Mouse (Mus musculus) ES-Bruce4 (cell line): ENCODE measurements at regions not wholly inside any gene's neighbourhood (a gene's known extent, or its start where the extent isn't known, plus 50 kb on each side); places are given as distances from the start of the nearest gene placed in this dataset.
A peak's percentile ranks its signal among the peaks of the same experiment; 100 is the strongest.

Experiments used
- H3K27ac ChIP-seq: 2 replicates; pipeline ENCODE4 v1.5.1; 2012; ENCODE audit warnings: low read length, inconsistent platforms; ENCODE audit not compliant: insufficient read depth
- H3K27me3 ChIP-seq: 2 replicates; pipeline ENCODE4 v1.6.1; 2012; ENCODE audit warnings: mild to moderate bottlenecking, low read length, inconsistent platforms; ENCODE audit not compliant: control insufficient read depth, poor library complexity, insufficient read depth, severe bottlenecking
- H3K36me3 ChIP-seq: 2 replicates; pipeline ENCODE4 v1.6.1; 2012; ENCODE audit warnings: inconsistent platforms, mild to moderate bottlenecking, low read length, moderate library complexity; ENCODE audit not compliant: control insufficient read depth, poor library complexity, insufficient read depth, severe bottlenecking
- H3K4me1 ChIP-seq: one replicate; pipeline ENCODE4 v1.8.1; 2011; ENCODE audit warnings: low read length; ENCODE audit not compliant: control insufficient read depth, insufficient read depth
- H3K4me3 ChIP-seq: 2 replicates; pipeline ENCODE4 v1.5.1; 2011; ENCODE audit warnings: low read depth, mild to moderate bottlenecking, low read length
- H3K9ac ChIP-seq: 2 replicates; pipeline ENCODE4 v1.6.1; 2012; ENCODE audit warnings: low read depth, mild to moderate bottlenecking, inconsistent platforms; ENCODE audit not compliant: poor library complexity, severe bottlenecking
- H3K9me3 ChIP-seq: replicated peaks from 2 replicates; pipeline ENCODE4 v1.6.1; 2012; ENCODE audit warnings: mild to moderate bottlenecking, low read length, inconsistent platforms; ENCODE audit not compliant: control insufficient read depth, poor library complexity, insufficient read depth, severe bottlenecking
- CTCF ChIP-seq: IDR thresholded peaks from one replicate; pipeline ENCODE4 v1.8.1; 2011; ENCODE audit warnings: low read depth, low read length
- EP300 ChIP-seq: IDR thresholded peaks from 2 replicates; pipeline ENCODE4 v1.6.1; 2011; ENCODE audit warnings: low read depth, low read length; ENCODE audit not compliant: insufficient read depth
- POLR2A ChIP-seq: IDR thresholded peaks from one replicate; pipeline ENCODE4 v1.8.1; 2011; ENCODE audit warnings: low read length; ENCODE audit not compliant: insufficient read depth

DNA sequence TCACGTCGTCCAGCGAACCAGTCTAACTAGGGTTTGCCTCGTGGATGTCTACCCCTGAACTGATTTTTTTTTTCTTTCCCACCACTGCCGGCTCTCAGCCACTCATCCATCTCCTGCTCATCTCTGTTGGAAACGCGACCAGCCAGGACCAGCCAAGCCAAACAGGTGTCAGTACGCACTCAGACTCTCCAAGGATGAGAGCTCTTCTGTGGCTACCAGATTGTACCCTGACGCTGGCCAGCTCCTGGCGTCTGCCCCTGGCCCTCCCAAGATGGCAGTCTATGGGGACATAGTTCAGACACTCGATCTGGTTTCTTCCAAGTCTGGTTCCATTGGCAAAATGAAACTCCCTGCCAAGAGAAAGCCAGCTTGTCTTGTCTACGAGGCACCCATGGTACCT, 109.3 kb downstream of the Zfp36l1 start:
- Histone ChIP-seq H3K4me1 (peaks cover 6% of the 10 kb centered on the region), H3K36me3 (no peaks in the 10 kb centered on the region), H3K27me3 (no peaks in the 10 kb centered on the region), H3K9ac (no peak overlapping the region), H3K9me3 (no peaks in the 10 kb centered on the region), H3K27ac (no peak overlapping the region), H3K4me3 (no peak overlapping the region)
- TF ChIP-seq POLR2A (no peak), EP300 (no peak)

GRCm38 (mm10) chr12:80002474-80003125, 110.2 kb downstream of the Zfp36l1 start:
- TF ChIP-seq POLR2A (no peak), CTCF (no peak), EP300 (no peak)
- Histone ChIP-seq H3K9me3 (no peaks in the 10 kb centered on the region), H3K27ac (peak overlapping the region; percentile 28; the same call in 1 of the 2 replicates), H3K4me3 (no peak overlapping the region), H3K27me3 (no peaks in the 10 kb centered on the region), H3K9ac (no peak overlapping the region; the same call in 1 of the 2 replicates), H3K4me1 (peaks cover 4% of the 10 kb centered on the region), H3K36me3 (no peaks in the 10 kb centered on the region)

- Histone ChIP-seq H3K27ac (no peak overlapping the region), H3K9ac (no peak overlapping the region), H3K9me3 (no peaks in the 10 kb centered on the region), H3K4me1 (peaks cover 4% of the 10 kb centered on the region), H3K36me3 (no peaks in the 10 kb centered on the region), H3K27me3 (no peaks in the 10 kb centered on the region), H3K4me3 (no peak overlapping the region)
- TF ChIP-seq POLR2A (no peak), EP300 (peak; percentile 93)
These were observed 111.0 kb downstream of the Zfp36l1 start for GRCm38 (mm10) chr12:80001794-80002193.

GRCm38 (mm10) chr12:79999868-80000370, 112.9 kb downstream of the Zfp36l1 start:
- no peak overlapping the region for H3K9ac ChIP-seq
- no peaks in the 10 kb centered on the region for H3K27me3 ChIP-seq
- TF ChIP-seq CTCF, result no peak
- no peak for TF ChIP-seq POLR2A
- TF ChIP-seq EP300, result no peak
- no peak overlapping the region for H3K4me3 ChIP-seq
- no peaks in the 10 kb centered on the region for H3K9me3 ChIP-seq
- H3K4me1 ChIP-seq, result peaks cover 8% of the 10 kb centered on the region
- H3K36me3 ChIP-seq, result no peaks in the 10 kb centered on the region
- H3K27ac ChIP-seq, result no peak overlapping the region

GRCm38 (mm10) chr12:79998788-79999187, 114.0 kb downstream of the Zfp36l1 start:
- H3K9ac ChIP-seq, result no peak overlapping the region
- H3K27ac ChIP-seq, result no peak overlapping the region
- no peaks in the 10 kb centered on the region for H3K27me3 ChIP-seq
- H3K9me3 ChIP-seq, result no peaks in the 10 kb centered on the region
- H3K36me3 ChIP-seq, result no peaks in the 10 kb centered on the region
- peaks cover 10% of the 10 kb centered on the region for H3K4me1 ChIP-seq
- H3K4me3 ChIP-seq, result no peak overlapping the region
- TF ChIP-seq POLR2A (no peak), CTCF (no peak), EP300 (no peak)

GRCm38 (mm10) chr12:79998339-79998738, 114.5 kb downstream of the Zfp36l1 start:
- no peak for TF ChIP-seq POLR2A
- TF ChIP-seq EP300, result no peak

More at GRCm38 (mm10) chr12:79998339-79998738, 114.5 kb downstream of the Zfp36l1 start:
- H3K27me3 ChIP-seq, result no peaks in the 10 kb centered on the region
- no peaks in the 10 kb centered on the region for H3K9me3 ChIP-seq
- no peak overlapping the region for H3K4me3 ChIP-seq
- no peaks in the 10 kb centered on the region for H3K36me3 ChIP-seq
- H3K4me1 ChIP-seq, result peaks cover 10% of the 10 kb centered on the region
- H3K9ac ChIP-seq, result no peak overlapping the region
- no peak overlapping the region for H3K27ac ChIP-seq
